10 mouse cellular contexts compared by ENCODE assay signal in the genomic region with DNA sequence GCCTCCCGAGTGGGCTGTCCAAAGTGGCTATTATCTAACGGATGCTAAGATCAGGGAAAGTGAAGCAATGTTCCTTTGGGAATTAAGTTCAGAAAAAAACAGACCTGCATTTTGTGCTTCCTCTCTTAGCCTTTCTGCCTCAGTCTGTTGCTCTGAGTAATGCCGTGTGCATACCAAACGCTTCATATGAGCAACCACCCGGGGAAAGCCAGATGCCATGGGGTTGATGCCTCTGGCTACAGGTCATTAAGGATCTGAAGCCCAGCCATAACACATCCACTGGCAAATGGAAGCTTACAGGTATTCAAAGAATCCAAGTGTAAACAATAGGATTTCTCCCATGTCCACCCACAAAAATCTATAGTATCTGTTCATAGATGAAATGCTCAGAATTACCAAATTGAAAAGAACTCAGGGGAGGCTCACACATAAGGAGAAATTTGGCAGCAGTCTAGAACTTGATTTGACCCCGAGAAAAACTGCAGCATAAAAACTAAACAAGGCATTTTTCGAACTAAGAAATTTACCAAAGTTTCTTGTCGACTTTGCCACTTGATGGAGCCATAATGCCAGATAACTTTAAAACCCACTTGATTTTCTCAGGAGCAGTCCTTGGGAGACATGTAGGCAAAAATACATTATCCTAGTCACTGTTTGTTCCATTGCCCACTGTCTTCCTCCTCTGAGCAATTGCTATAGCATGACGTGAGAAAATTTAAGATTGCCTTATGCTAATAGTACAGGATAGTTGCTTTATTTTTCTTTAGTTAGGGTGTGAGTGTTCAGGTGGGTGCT.
DNase-seq lines count a peak whose midpoint lies in the region; ATAC-seq and TF ChIP-seq lines count a peak whose summit lies in the region.
"Had no signal": no experiment of that assay in that cellular context is flagged by ENCODE, and none has a peak within 500 bp of the region (broad histone marks: within the 10 kb centered on the region; RNA-seq: fewer than 3 reads in every experiment).

No protein-coding gene starts in this region.

- H3K9ac ChIP-seq in forebrain, embryonic 15.5 days (replicated peaks): no peak overlapping the region
- H3K9ac ChIP-seq in lung, postnatal 0 days (replicated peaks; ENCODE audit: low read depth): no peak overlapping the region
- no peak overlapping the region for H3K9ac ChIP-seq in midbrain, postnatal 0 days (replicated peaks; ENCODE audit: low read length, poor library complexity, severe bottlenecking)
- H3K9ac ChIP-seq: liver, embryonic 12.5 days had no signal

- no peaks in the 10 kb centered on the region for H3K36me3 ChIP-seq in forebrain, embryonic 15.5 days
- no peaks in the 10 kb centered on the region for H3K36me3 ChIP-seq in forebrain, embryonic 10.5 days (replicated peaks)
- H3K36me3 ChIP-seq in lung, postnatal 0 days (ENCODE audit: insufficient read depth, low read length): no peaks in the 10 kb centered on the region
- H3K36me3 ChIP-seq in midbrain, postnatal 0 days (ENCODE audit: insufficient read depth, low read length): no peaks in the 10 kb centered on the region
- H3K36me3 ChIP-seq: liver, embryonic 12.5 days had no signal

- 0 out of 2 replicates have a peak, but pooled peaks have one; percentile 41 for ATAC-seq in forebrain, embryonic 15.5 days (replicated peaks)
- ATAC-seq in lung, postnatal 0 days: no peak
- ATAC-seq in midbrain, postnatal 0 days (ENCODE audit: low FRiP score): no peak
- ATAC-seq: liver, embryonic 12.5 days had no signal

- H3K27ac ChIP-seq in forebrain, embryonic 15.5 days (replicated peaks): no peak overlapping the region
- no peak overlapping the region for H3K27ac ChIP-seq in forebrain, embryonic 10.5 days
- H3K27ac ChIP-seq in lung, postnatal 0 days (ENCODE audit: low read length): no peak overlapping the region
- no peak overlapping the region for H3K27ac ChIP-seq in midbrain, postnatal 0 days (ENCODE audit: low read depth, low read length)
- H3K27ac ChIP-seq: liver, embryonic 12.5 days had no signal

- no peak for DNase-seq in forebrain, embryonic 10.5 days (ENCODE audit: extremely low spot score, low spot score)
- DNase-seq in lung, postnatal 0 days (ENCODE audit: low spot score): peak; percentile 32
- DNase-seq in lung, postnatal 4 days: no peak
- DNase-seq in embryo, embryonic 11 days: peak; percentile 7
- peak; percentile 73 for DNase-seq in midbrain, postnatal 0 days (ENCODE audit: low spot score)
- DNase-seq in thymus, adult 18-20 months: no peak
- no peak for DNase-seq in right cerebral cortex, postnatal 25 days
- DNase-seq: cerebellum, adult 18-20 months had no signal

- TF ChIP-seq EP300 in lung, postnatal 0 days (IDR thresholded peaks at IDR 0.05): no peak

- WGBS in forebrain, embryonic 15.5 days: 67% methylated on average over 9 of the region's 9 CpGs
- 81% methylated on average over 9 of the region's 9 CpGs for WGBS in forebrain, embryonic 10.5 days
- WGBS in lung, postnatal 0 days: 39% methylated on average over 9 of the region's 9 CpGs
- 67% methylated on average over 9 of the region's 9 CpGs for WGBS in midbrain, postnatal 0 days

- H3K27me3 ChIP-seq in forebrain, embryonic 15.5 days: no peaks in the 10 kb centered on the region
- no peaks in the 10 kb centered on the region for H3K27me3 ChIP-seq in forebrain, embryonic 10.5 days (ENCODE audit: poor library complexity, severe bottlenecking)
- no peaks in the 10 kb centered on the region for H3K27me3 ChIP-seq in lung, postnatal 0 days (replicated peaks; ENCODE audit: insufficient read depth, low read length)
- no peaks in the 10 kb centered on the region for H3K27me3 ChIP-seq in midbrain, postnatal 0 days (ENCODE audit: insufficient read depth, low read length)
- H3K27me3 ChIP-seq: liver, embryonic 12.5 days had no signal

- H3K4me3 ChIP-seq in forebrain, embryonic 15.5 days: no peak overlapping the region
- H3K4me3 ChIP-seq in forebrain, embryonic 10.5 days: no peak overlapping the region
- H3K4me3 ChIP-seq in lung, postnatal 0 days (ENCODE audit: low read depth, low read length): no peak overlapping the region
- H3K4me3 ChIP-seq in midbrain, postnatal 0 days (ENCODE audit: low read depth, low read length): no peak overlapping the region
- H3K4me3 ChIP-seq: liver, embryonic 12.5 days had no signal

- TF ChIP-seq CTCF in lung, postnatal 0 days (IDR thresholded peaks at IDR 0.05): peak; percentile 41
- peak; percentile 70 for TF ChIP-seq CTCF in midbrain, postnatal 0 days (IDR thresholded peaks at IDR 0.05)

- H3K4me1 ChIP-seq in forebrain, embryonic 15.5 days: no peaks in the 10 kb centered on the region
- peaks cover 9% of the 10 kb centered on the region for H3K4me1 ChIP-seq in forebrain, embryonic 10.5 days
- no peaks in the 10 kb centered on the region for H3K4me1 ChIP-seq in lung, postnatal 0 days (ENCODE audit: insufficient read depth, low read depth, low read length)
- no peaks in the 10 kb centered on the region for H3K4me1 ChIP-seq in midbrain, postnatal 0 days (ENCODE audit: insufficient read depth, low read length)
- H3K4me1 ChIP-seq: liver, embryonic 12.5 days had no signal

- no peaks in the 10 kb centered on the region for H3K9me3 ChIP-seq in forebrain, embryonic 15.5 days
- H3K9me3 ChIP-seq in forebrain, embryonic 10.5 days: no peaks in the 10 kb centered on the region
- H3K9me3 ChIP-seq in lung, postnatal 0 days (ENCODE audit: low read length): no peaks in the 10 kb centered on the region
- H3K9me3 ChIP-seq in midbrain, postnatal 0 days (ENCODE audit: low read length): no peaks in the 10 kb centered on the region
- H3K9me3 ChIP-seq: liver, embryonic 12.5 days had no signal

- H3K4me2 ChIP-seq in forebrain, embryonic 15.5 days (replicated peaks): no peak overlapping the region
- no peak overlapping the region for H3K4me2 ChIP-seq in lung, postnatal 0 days (replicated peaks; ENCODE audit: low read depth, low read length)
- no peak overlapping the region for H3K4me2 ChIP-seq in midbrain, postnatal 0 days (ENCODE audit: low read depth, low read length, poor library complexity, severe bottlenecking)
- H3K4me2 ChIP-seq: liver, embryonic 12.5 days had no signal

Comparison
In these comparisons a context has a peak if more than half of its experiments do, and no peak if none do; other contexts are left out.
1. DNase-seq: peak in lung, postnatal 0 days (single experiment), embryo, embryonic 11 days (single experiment) and midbrain, postnatal 0 days (single experiment); none in forebrain, embryonic 10.5 days (single experiment), lung, postnatal 4 days (0 of 2), thymus, adult 18-20 months (0 of 2) and right cerebral cortex, postnatal 25 days (single experiment).